9 mouse cellular contexts compared by ENCODE assay signal in genomic region chr13:45907181-45907691, GRCm38 (mm10). TPM values are rescaled to one million over a fixed set of nuclear protein-coding genes. Genes with fewer than 3 reads are reported as not detected.
DNase-seq lines count a peak whose midpoint lies in the region; ATAC-seq and TF ChIP-seq lines count a peak whose summit lies in the region.
"Had no signal": no experiment of that assay in that cellular context is flagged by ENCODE, and none has a peak within 500 bp of the region (broad histone marks: within the 10 kb centered on the region; RNA-seq: fewer than 3 reads in every experiment).

No protein-coding gene starts in this region.

- no peak overlapping the region for H3K4me3 ChIP-seq in kidney, adult 2 months (ENCODE audit: insufficient read depth, low read depth, low read length)
- H3K4me3 ChIP-seq in kidney, embryonic 14.5 days (ENCODE audit: low read length): no peak overlapping the region

- no peak overlapping the region for H3K9ac ChIP-seq in kidney, embryonic 14.5 days (ENCODE audit: low read depth, low read length)

- WGBS in kidney, adult 2 months: 39% methylated on average over 6 of the region's 6 CpGs
- WGBS in kidney, embryonic 14.5 days: 59% methylated on average over 6 of the region's 6 CpGs

- H3K4me1 ChIP-seq in kidney, adult 2 months (ENCODE audit: control insufficient read depth, insufficient read depth, low read length): peaks cover 23% of the 10 kb centered on the region
- H3K4me1 ChIP-seq in kidney, embryonic 14.5 days (ENCODE audit: control insufficient read depth, insufficient read depth, low read length): peaks cover 17% of the 10 kb centered on the region; the same call in 1 of the 2 replicates

- H3K4me2 ChIP-seq in kidney, embryonic 14.5 days (replicated peaks; ENCODE audit: low read depth, low read length): no peak overlapping the region

- no peaks in the 10 kb centered on the region for H3K36me3 ChIP-seq in kidney, adult 2 months (ENCODE audit: control insufficient read depth, insufficient read depth, low read length)
- H3K36me3 ChIP-seq in kidney, embryonic 14.5 days (ENCODE audit: control insufficient read depth, insufficient read depth, low read length): no peaks in the 10 kb centered on the region

- no peak for TF ChIP-seq POLR2A in kidney, adult 2 months (IDR thresholded peaks at IDR 0.05; ENCODE audit: low read depth, low read length)

- peak overlapping the region; percentile 19 for H3K27ac ChIP-seq in kidney, adult 2 months (ENCODE audit: insufficient read depth, low read depth, low read length)
- H3K27ac ChIP-seq in kidney, embryonic 14.5 days (ENCODE audit: low read depth, low read length): no peak overlapping the region; the same call in 1 of the 2 replicates

- H3K9me3 ChIP-seq in kidney, embryonic 14.5 days (ENCODE audit: control insufficient read depth, low read length): no peaks in the 10 kb centered on the region

- DNase-seq in kidney, adult 2 months: peak; percentile 56
- no peak for DNase-seq in kidney, adult 11 months
- peak; percentile 45 for DNase-seq in 416B (ENCODE audit: low read depth)
- peak; percentile 38 for DNase-seq in NIH3T3 (ENCODE audit: low read depth)
- peak; percentile 23 to 42 for DNase-seq in heart, postnatal 10 days
- DNase-seq in urinary bladder, postnatal 14 days (ENCODE audit: low spot score): no peak
- DNase-seq: right cerebral cortex, postnatal 25 days had no signal

- intact Hi-C loops in heart, postnatal 10 days (cut with DNase I): no loop called here

- no peak for TF ChIP-seq CTCF in kidney, adult 2 months (conservative IDR thresholded peaks at IDR 0.05; ENCODE audit: insufficient read depth, insufficient read length, low read depth, low read length)

- H3K27me3 ChIP-seq in kidney, adult 2 months (replicated peaks; ENCODE audit: control insufficient read depth, insufficient read depth, low read length): no peaks in the 10 kb centered on the region
- no peaks in the 10 kb centered on the region for H3K27me3 ChIP-seq in kidney, embryonic 14.5 days (ENCODE audit: control insufficient read depth, insufficient read depth, low read length)

- no peak for ATAC-seq in megakaryocyte progenitor cell, adult 5-6 weeks (replicated peaks; ENCODE audit: poor library complexity)
- ATAC-seq in kidney, embryonic 14.5 days (ENCODE audit: low FRiP score, low TSS enrichment): no peak

RNA-seq across cellular contexts. Expression of gene Atxn1, which starts 57.6 kb away (rescaled TPM):
- 15.0 and 17.9 TPM in 2 replicates for polyA plus RNA-seq in kidney, adult 2 months (2012; rRNA removed)
- 10 to 100 TPM; 40.6 to 49.1 TPM for total RNA-seq in heart, postnatal 10 days (2021)
- total RNA-seq in megakaryocyte progenitor cell, adult 5-6 weeks (2015): 16.8 and 22.6 TPM in 2 replicates
- total RNA-seq in megakaryocyte progenitor cell, adult 5-6 weeks (2017): 7.2 and 13.7 TPM in 2 replicates
- polyA plus RNA-seq in kidney, embryonic 14.5 days (2014; fragmentation: Nextera tagmentation; extraction: Ambion mirVana): 3.9 and 4.0 TPM in 2 replicates

Comparison
In these comparisons a context has a peak if more than half of its experiments do, and no peak if none do; other contexts are left out.
1. DNase-seq: peak in kidney, adult 2 months (single experiment), 416B (single experiment), NIH3T3 (single experiment) and heart, postnatal 10 days (2 of 2); none in kidney, adult 11 months (single experiment) and urinary bladder, postnatal 14 days (single experiment).